Mouse (Mus musculus): ENCODE data around the gene Igfals. TPM values are rescaled to one million over a fixed set of nuclear protein-coding genes. Genes with fewer than 3 reads are reported as not detected.

The Igfals gene
- total and polyA plus RNA-seq, 3 experiments, result 0.10 to 0.16 TPM; not detected in 1

DNA sequence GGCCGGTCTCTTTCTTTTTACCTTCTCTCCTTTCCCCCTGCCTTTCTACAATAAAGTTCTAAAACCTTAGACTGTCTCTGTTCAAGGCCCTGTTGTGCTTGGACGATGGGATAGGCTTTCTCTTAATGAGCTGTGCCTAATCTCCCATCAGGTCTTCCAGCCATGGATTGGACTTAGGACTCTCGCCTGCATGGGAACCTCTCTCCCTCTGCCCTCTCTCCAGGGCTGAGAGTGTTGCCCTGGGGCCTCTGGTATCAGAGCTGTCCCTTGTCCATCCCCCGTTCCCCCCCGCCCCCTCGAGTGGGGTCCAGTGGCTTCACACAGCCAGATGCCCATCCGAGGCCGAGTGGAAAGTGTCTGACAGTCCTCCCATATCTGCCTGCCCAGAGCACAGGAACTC, 9.2 kb downstream of the Igfals start:
- H3K4me1 ChIP-seq (ENCODE audit: insufficient read depth, low read depth, low read length), result peaks cover 16% of the 10 kb centered on the region
- H3K9me3 ChIP-seq (replicated peaks), result no peaks in the 10 kb centered on the region
- ATAC-seq (ENCODE audit: extremely low read depth, insufficient number of reproducible peaks, low FRiP score, poor library complexity, severe bottlenecking) (no peak), DNase-seq (ENCODE audit: low spot score) (no peak)
- peaks cover 4% of the 10 kb centered on the region for H3K36me3 ChIP-seq (replicated peaks)
- H3K27me3 ChIP-seq (ENCODE audit: insufficient read depth, low read length), result peaks cover 25% of the 10 kb centered on the region; the same call in 1 of the 2 replicates
- H3K4me3 ChIP-seq (ENCODE audit: low read depth, low read length), result no peak overlapping the region
- no peak for TF ChIP-seq GATA2 (IDR thresholded peaks at IDR 0.05; ENCODE audit: borderline replicate concordance, low read depth, low read length)
- no peak for TF ChIP-seq POLR2AphosphoS5 (IDR thresholded peaks at IDR 0.05; ENCODE audit: insufficient replicate concordance, low read depth, low read length)
- no peak for TF ChIP-seq GATA1 (IDR thresholded peaks at IDR 0.05; ENCODE audit: borderline replicate concordance, low read length)
- TF ChIP-seq TAL1 (conservative IDR thresholded peaks at IDR 0.05; ENCODE audit: low read depth, low read length), result no peak
- TF ChIP-seq CTCF (IDR thresholded peaks at IDR 0.05; ENCODE audit: low read depth, low read length), result no peak

DNA sequence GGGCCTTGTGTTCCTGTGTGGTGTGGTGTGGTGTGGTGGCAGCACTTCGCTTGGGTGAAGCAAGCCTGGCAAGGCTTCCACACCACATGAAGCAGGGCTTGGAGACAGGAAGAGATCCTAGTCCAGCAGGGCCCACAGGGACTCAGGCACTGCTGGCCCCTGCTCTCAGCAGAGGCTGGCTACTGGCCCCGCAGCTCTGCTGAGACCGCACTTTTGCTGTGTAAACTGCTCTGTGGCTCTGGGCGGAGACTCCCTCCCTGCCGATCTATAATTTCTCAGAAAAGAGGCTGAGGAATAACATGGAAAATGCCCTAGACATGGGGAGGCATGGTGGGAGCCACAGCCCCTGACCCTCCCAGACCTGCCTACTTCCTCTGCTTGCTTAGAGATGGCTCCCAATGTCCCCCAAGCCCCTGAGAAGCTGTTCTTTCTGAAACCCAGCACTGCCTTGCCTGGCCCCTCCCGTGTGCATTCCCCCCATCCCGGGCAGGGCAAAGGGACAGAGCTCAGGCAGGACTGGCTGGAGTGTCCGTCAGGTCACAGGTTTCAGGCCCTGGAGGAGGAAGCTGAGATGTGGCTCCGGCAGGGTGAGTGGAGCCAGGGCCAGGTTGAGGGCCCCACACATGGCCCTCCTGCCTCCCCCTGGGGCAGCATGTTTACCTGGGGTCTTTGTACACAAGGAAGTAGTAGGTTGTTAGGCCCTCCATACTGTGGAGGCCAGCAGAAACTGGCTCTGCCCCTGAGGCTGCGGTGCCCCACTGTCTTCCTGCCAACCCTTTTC, 11.7 kb downstream of the Igfals start:
- H3K4me1 ChIP-seq (ENCODE audit: insufficient read depth, low read depth, low read length), result peaks cover 24% of the 10 kb centered on the region
- ATAC-seq (ENCODE audit: extremely low read depth, insufficient number of reproducible peaks, low FRiP score, poor library complexity, severe bottlenecking) (no peak), DNase-seq (ENCODE audit: low spot score) (no peak)

DNA sequence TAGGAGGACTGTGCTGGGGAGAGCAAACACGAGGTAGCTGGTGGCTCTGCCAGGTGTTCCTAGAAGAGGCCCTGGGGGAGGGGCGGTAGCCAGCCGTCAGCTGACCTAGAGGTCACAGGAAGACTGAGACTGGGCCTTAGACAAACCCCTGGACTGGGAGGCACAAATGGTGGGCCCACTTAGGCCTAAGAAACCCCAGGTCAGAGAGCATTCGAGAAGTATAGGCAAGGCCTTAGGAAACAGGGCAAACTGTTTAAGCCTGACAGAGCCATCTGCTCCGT, 12.3 kb downstream of the Igfals start:
- ATAC-seq (ENCODE audit: extremely low read depth, insufficient number of reproducible peaks, low FRiP score, poor library complexity, severe bottlenecking), result no peak

More for the DNA sequence above, 11.7 kb downstream of the Igfals start:
- no peaks in the 10 kb centered on the region for H3K9me3 ChIP-seq (replicated peaks)
- no peak overlapping the region; the same call in 1 of the 2 replicates for H3K4me3 ChIP-seq (ENCODE audit: low read depth, low read length)
- peaks cover 29% of the 10 kb centered on the region for H3K36me3 ChIP-seq (replicated peaks)
- peaks cover 18% of the 10 kb centered on the region; the same call in 1 of the 2 replicates for H3K27me3 ChIP-seq (ENCODE audit: insufficient read depth, low read length)
- TF ChIP-seq CTCF (IDR thresholded peaks at IDR 0.05; ENCODE audit: low read depth, low read length) (no peak), GATA1 (IDR thresholded peaks at IDR 0.05; ENCODE audit: borderline replicate concordance, low read length) (no peak), GATA2 (IDR thresholded peaks at IDR 0.05; ENCODE audit: borderline replicate concordance, low read depth, low read length) (no peak), TAL1 (conservative IDR thresholded peaks at IDR 0.05; ENCODE audit: low read depth, low read length) (no peak), POLR2AphosphoS5 (IDR thresholded peaks at IDR 0.05; ENCODE audit: insufficient replicate concordance, low read depth, low read length) (no peak)

DNA sequence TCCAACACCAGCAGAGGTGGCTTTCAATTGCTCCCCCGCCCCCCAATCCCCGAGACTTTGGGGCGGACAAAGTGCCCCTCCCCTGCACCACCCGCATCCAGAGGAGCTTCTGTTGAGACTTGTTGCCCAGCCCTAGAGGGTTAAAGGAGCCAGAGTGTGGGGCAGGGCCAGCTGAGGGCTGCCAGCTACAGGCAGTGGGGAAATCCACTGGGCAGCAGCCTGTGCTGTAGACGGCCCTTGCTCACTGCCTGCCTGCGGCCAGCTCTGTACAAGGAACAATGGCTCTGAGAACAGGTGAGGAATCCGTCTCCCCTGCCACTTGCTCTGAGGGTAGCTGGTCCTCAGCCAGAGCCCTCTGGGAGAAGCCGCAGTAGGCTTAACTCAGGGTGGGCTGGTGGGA, 12.7 kb downstream of the Igfals start:
- Histone ChIP-seq H3K36me3 (replicated peaks) (peaks cover 39% of the 10 kb centered on the region), H3K9me3 (replicated peaks) (no peaks in the 10 kb centered on the region), H3K4me1 (ENCODE audit: insufficient read depth, low read depth, low read length) (peaks cover 34% of the 10 kb centered on the region), H3K4me3 (ENCODE audit: low read depth, low read length) (no peak overlapping the region), H3K27me3 (ENCODE audit: insufficient read depth, low read length) (peaks cover 18% of the 10 kb centered on the region; the same call in 1 of the 2 replicates)
- ATAC-seq (ENCODE audit: extremely low read depth, insufficient number of reproducible peaks, low FRiP score, poor library complexity, severe bottlenecking), result no peak
- TF ChIP-seq POLR2AphosphoS5 (IDR thresholded peaks at IDR 0.05; ENCODE audit: insufficient replicate concordance, low read depth, low read length) (no peak), GATA2 (IDR thresholded peaks at IDR 0.05; ENCODE audit: borderline replicate concordance, low read depth, low read length) (no peak), GATA1 (IDR thresholded peaks at IDR 0.05; ENCODE audit: borderline replicate concordance, low read length) (no peak), TAL1 (conservative IDR thresholded peaks at IDR 0.05; ENCODE audit: low read depth, low read length) (no peak), CTCF (IDR thresholded peaks at IDR 0.05; ENCODE audit: low read depth, low read length) (no peak)
- no peak for DNase-seq (ENCODE audit: low spot score)

More for the DNA sequence above, 12.3 kb downstream of the Igfals start:
- no peaks in the 10 kb centered on the region for H3K9me3 ChIP-seq (replicated peaks)
- peaks cover 29% of the 10 kb centered on the region for H3K4me1 ChIP-seq (ENCODE audit: insufficient read depth, low read depth, low read length)
- TF ChIP-seq GATA2 (IDR thresholded peaks at IDR 0.05; ENCODE audit: borderline replicate concordance, low read depth, low read length), result no peak
- no peak for DNase-seq (ENCODE audit: low spot score)
- peaks cover 35% of the 10 kb centered on the region for H3K36me3 ChIP-seq (replicated peaks)
- peaks cover 18% of the 10 kb centered on the region; the same call in 1 of the 2 replicates for H3K27me3 ChIP-seq (ENCODE audit: insufficient read depth, low read length)
- no peak overlapping the region; the same call in 1 of the 2 replicates for H3K4me3 ChIP-seq (ENCODE audit: low read depth, low read length)

DNA sequence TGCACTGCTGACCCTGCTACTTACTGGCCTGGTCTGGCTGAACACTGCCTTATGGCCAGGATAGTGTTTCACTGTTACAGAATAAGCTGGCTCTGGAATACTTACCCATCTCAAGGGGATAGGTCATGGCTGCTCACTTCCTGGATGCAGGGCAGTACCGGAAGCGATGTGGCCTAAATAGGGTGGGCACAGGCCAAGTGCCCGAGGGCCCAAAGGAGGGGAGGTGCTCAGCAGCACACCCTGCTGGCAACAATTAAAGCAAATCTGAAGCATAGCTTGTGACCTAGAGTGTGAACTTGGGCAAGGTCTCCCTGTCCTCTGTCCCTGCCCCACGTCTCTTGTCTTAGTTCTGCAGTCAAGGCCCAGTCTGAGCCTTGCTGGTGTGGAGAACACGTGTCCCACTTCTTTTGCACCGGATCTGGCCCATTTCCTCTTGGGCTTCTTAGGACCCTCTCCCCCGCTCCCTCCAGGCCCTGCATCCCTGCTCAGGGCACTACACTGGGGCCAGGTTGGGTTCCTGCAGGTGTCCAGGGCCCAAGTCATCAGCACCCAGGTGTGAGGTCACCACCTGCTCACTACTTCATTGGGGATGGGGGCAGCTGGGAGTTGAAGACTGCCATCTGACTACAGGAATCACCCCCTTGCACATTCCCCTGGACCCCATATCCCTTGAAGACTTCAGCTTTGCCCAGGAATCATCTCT, 16.1 kb downstream of the Igfals start:
- TF ChIP-seq POLR2AphosphoS5 (IDR thresholded peaks at IDR 0.05; ENCODE audit: insufficient replicate concordance, low read depth, low read length), result no peak
- TF ChIP-seq TAL1 (conservative IDR thresholded peaks at IDR 0.05; ENCODE audit: low read depth, low read length), result no peak
- TF ChIP-seq GATA1 (IDR thresholded peaks at IDR 0.05; ENCODE audit: borderline replicate concordance, low read length), result no peak
- TF ChIP-seq GATA2 (IDR thresholded peaks at IDR 0.05; ENCODE audit: borderline replicate concordance, low read depth, low read length), result no peak
- peak; percentile 66 for TF ChIP-seq CTCF (IDR thresholded peaks at IDR 0.05; ENCODE audit: low read depth, low read length)
- ATAC-seq (ENCODE audit: extremely low read depth, insufficient number of reproducible peaks, low FRiP score, poor library complexity, severe bottlenecking) (no peak), DNase-seq (ENCODE audit: low spot score) (no peak)
- no peak overlapping the region for H3K4me3 ChIP-seq (ENCODE audit: low read depth, low read length)
- H3K36me3 ChIP-seq (replicated peaks), result peaks cover 60% of the 10 kb centered on the region
- H3K27me3 ChIP-seq (ENCODE audit: insufficient read depth, low read length), result peaks cover 9% of the 10 kb centered on the region; the same call in 1 of the 2 replicates
- H3K9me3 ChIP-seq (replicated peaks), result no peaks in the 10 kb centered on the region
- peaks cover 56% of the 10 kb centered on the region for H3K4me1 ChIP-seq (ENCODE audit: insufficient read depth, low read depth, low read length)

DNA sequence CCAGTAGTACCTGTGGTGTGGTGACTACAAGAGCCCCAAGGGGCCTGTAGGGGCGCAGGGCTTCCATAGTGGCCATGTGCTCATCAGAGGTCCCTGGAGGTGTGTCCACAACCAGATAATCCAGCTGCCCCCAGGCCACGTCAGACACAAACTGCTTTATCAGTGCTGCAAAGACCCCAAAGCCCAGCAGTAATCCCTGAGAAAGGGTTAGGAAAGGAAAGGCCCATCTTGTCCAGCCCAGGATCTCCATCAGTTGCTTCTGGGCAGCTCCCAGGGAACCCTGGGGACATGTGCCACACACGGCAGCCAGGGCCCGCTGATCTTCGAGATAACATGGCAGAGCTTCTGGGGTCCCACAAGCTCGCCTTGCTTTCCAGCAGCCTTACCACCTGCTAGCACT, 18.6 kb downstream of the Igfals start:
- DNase-seq (ENCODE audit: low spot score) (no peak), ATAC-seq (ENCODE audit: extremely low read depth, insufficient number of reproducible peaks, low FRiP score, poor library complexity, severe bottlenecking) (no peak)
- Histone ChIP-seq H3K4me1 (ENCODE audit: insufficient read depth, low read depth, low read length) (peaks cover 58% of the 10 kb centered on the region), H3K9me3 (replicated peaks) (no peaks in the 10 kb centered on the region), H3K4me3 (ENCODE audit: low read depth, low read length) (peak overlapping the region; percentile 95; the same call in 1 of the 2 replicates), H3K27me3 (ENCODE audit: insufficient read depth, low read length) (no peaks in the 10 kb centered on the region), H3K36me3 (replicated peaks) (peaks cover 77% of the 10 kb centered on the region)
- TF ChIP-seq CTCF (IDR thresholded peaks at IDR 0.05; ENCODE audit: low read depth, low read length) (no peak), POLR2AphosphoS5 (IDR thresholded peaks at IDR 0.05; ENCODE audit: insufficient replicate concordance, low read depth, low read length) (no peak), GATA2 (IDR thresholded peaks at IDR 0.05; ENCODE audit: borderline replicate concordance, low read depth, low read length) (no peak), TAL1 (conservative IDR thresholded peaks at IDR 0.05; ENCODE audit: low read depth, low read length) (no peak), GATA1 (IDR thresholded peaks at IDR 0.05; ENCODE audit: borderline replicate concordance, low read length) (no peak)

Data from G1E (cell line).